Mouse (Mus musculus) cerebellum, adult 2 months (tissue): Measurements from ENCODE around the gene Zfp335. TPM values are rescaled to one million over a fixed set of nuclear protein-coding genes. Genes with fewer than 3 reads are reported as not detected.

Source experiments
- DNase-seq, 2 experiments: peaks; one replicate each; pipeline ENCODE4 v3.0.0; 2021
- H3K27ac ChIP-seq: fragments of 200-500 bp; 2 replicates; pipeline ENCODE4 v1.5.1; 2012; ENCODE audit warnings: low read length, control low read depth, inconsistent platforms; ENCODE audit not compliant: insufficient read depth
- H3K27me3 ChIP-seq: fragments of 200-500 bp; 2 replicates; pipeline ENCODE4 v1.6.1; 2012; ENCODE audit warnings: inconsistent platforms, mild to moderate bottlenecking, low read length, moderate library complexity; ENCODE audit not compliant: control insufficient read depth, insufficient read depth
- H3K4me1 ChIP-seq: fragments of 200-500 bp; 2 replicates; pipeline ENCODE4 v1.6.1; 2011; ENCODE audit warnings: low read length; ENCODE audit not compliant: control insufficient read depth, insufficient read depth
- H3K4me3 ChIP-seq: fragments of 200-500 bp; replicated peaks from 2 replicates; pipeline ENCODE3; 2011; ENCODE audit warnings: mild to moderate bottlenecking, low read depth, low read length, control low read depth; ENCODE audit not compliant: insufficient read depth
- CTCF ChIP-seq: fragments of 200-500 bp; IDR thresholded peaks from 2 replicates; pipeline ENCODE4 v1.5.1; 2011; ENCODE audit warnings: low read depth, mild to moderate bottlenecking, control low read depth, low read length, moderate library complexity, borderline replicate concordance; ENCODE audit not compliant: insufficient read depth
- POLR2A ChIP-seq: fragments of 200-500 bp; IDR thresholded peaks from 2 replicates; pipeline ENCODE4 v1.6.1; 2011; ENCODE audit warnings: low read length, control low read depth, borderline replicate concordance; ENCODE audit not compliant: insufficient read depth
- WGBS: fragments of 180-500 bp; shearing (Covaris S2); methylation state at CpG from one replicate; pipeline ENCODE4 v1.1.7; 2018; 5-methylcytosine and 5-hydroxymethylcytosine counted together
- polyA plus RNA-seq: library from polyadenylated mRNA; depleted of rRNA; stranded (reverse); fragments of >200 nt; gene quantifications from 2 replicates; pipeline ENCODE4 v1.2.3, GENCODE M21; 2012

The Zfp335 gene
- polyA plus RNA-seq, 1 experiment, result 32.0 TPM

- TF ChIP-seq CTCF (no peak), POLR2A (no peak)
- WGBS, result 20% methylated on average over 6 of the region's 6 CpGs
- H3K27me3 ChIP-seq, result no peaks in the 10 kb centered on the region
- peak in 1 of 2 experiments; percentile 54 for DNase-seq
- H3K4me3 ChIP-seq, result no peak overlapping the region
- H3K4me1 ChIP-seq, result peaks cover 47% of the 10 kb centered on the region
- H3K27ac ChIP-seq, result no peak overlapping the region; the same call in 1 of the 2 replicates
Observed at GRCm38 (mm10) chr2:164895885-164896284, 15.7 kb downstream of the Zfp335 start.

GRCm38 (mm10) chr2:164894644-164895043, 16.9 kb downstream of the Zfp335 start:
- no peak overlapping the region for H3K27ac ChIP-seq
- H3K27me3 ChIP-seq, result no peaks in the 10 kb centered on the region
- DNase-seq, result no peak
- H3K4me1 ChIP-seq, result peaks cover 47% of the 10 kb centered on the region
- 65% methylated on average over 1 of the region's 1 CpGs for WGBS
- TF ChIP-seq CTCF, result peak; percentile 9; the same call in 1 of the 2 replicates
- no peak for TF ChIP-seq POLR2A
- no peak overlapping the region for H3K4me3 ChIP-seq

DNA sequence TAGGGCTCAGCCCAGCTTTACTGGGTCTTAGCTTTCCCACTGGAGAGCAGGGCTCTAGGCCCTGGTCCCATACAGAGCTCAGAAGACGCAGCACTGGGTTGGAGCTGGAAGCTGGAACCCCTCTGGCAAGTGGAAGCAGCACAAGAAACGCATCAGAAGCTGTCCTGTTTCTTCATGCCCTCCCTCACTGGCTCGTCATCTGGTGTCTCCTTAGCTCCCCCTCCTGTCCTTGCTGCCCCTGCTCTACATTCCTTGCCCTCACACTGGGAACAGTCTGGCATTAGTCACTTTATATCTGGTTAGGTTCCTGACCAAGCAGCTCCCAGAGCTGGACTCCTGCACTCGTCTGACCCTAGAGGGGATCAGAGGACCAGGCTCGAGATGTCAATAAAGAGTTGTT, 17.5 kb downstream of the Zfp335 start:
- Histone ChIP-seq H3K27me3 (no peaks in the 10 kb centered on the region), H3K4me3 (no peak overlapping the region), H3K27ac (no peak overlapping the region), H3K4me1 (peaks cover 47% of the 10 kb centered on the region)
- TF ChIP-seq CTCF (0 out of 2 replicates have a peak, but pooled peaks have one; percentile 18), POLR2A (no peak)
- 18% methylated on average over 5 of the region's 5 CpGs for WGBS
- DNase-seq, result peak in 1 of 2 experiments; percentile 50

DNA sequence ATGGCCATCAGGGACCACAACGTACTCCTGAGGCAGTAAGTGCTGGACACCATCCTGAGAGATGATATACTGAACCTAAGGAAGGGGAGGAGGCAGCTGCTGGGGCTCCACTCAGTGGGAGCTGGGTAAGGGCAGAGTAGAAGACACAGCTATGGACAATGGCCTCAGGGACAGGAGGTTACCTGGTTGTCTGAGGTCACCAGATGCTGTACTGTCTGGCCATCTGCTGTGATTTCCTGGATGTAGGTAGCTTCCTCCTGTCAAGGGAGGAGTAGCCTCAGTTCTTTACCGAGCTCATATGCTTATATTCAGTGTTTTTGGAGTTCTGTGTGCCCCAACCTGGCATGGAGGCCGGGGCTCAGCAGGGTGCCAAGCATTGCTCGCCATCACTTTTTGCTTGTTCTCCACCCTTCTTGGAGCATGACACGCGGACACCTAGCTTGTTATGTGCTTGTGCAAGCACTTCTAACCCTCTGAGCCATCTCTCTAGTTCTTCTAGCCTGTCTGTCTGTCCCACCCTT, 18.8 kb downstream of the Zfp335 start:
- peak; percentile 66 to 69 for DNase-seq
- Histone ChIP-seq H3K4me1 (peaks cover 47% of the 10 kb centered on the region), H3K27me3 (no peaks in the 10 kb centered on the region), H3K27ac (peak overlapping the region; percentile 67), H3K4me3 (no peak overlapping the region)
- TF ChIP-seq CTCF, result no peak
- no peak for TF ChIP-seq POLR2A
- 26% methylated on average over 6 of the region's 6 CpGs for WGBS

GRCm38 (mm10) chr2:164891908-164892695, 19.5 kb downstream of the Zfp335 start:
- DNase-seq, result peak; percentile 71 to 80
- Histone ChIP-seq H3K4me3 (no peak overlapping the region), H3K27ac (peak overlapping the region; percentile 67), H3K27me3 (no peaks in the 10 kb centered on the region), H3K4me1 (peaks cover 47% of the 10 kb centered on the region)
- WGBS, result 13% methylated on average over 15 of the region's 15 CpGs
- TF ChIP-seq POLR2A, result no peak
- TF ChIP-seq CTCF, result no peak

- 61% methylated on average over 13 of the region's 13 CpGs for WGBS
- Histone ChIP-seq H3K27ac (peak overlapping the region; percentile 25), H3K4me1 (peaks cover 44% of the 10 kb centered on the region), H3K4me3 (no peak overlapping the region), H3K27me3 (no peaks in the 10 kb centered on the region)
- no peak for TF ChIP-seq CTCF
- TF ChIP-seq POLR2A, result no peak
- DNase-seq, result no peak
Observed at GRCm38 (mm10) chr2:164891056-164891834, 20.3 kb downstream of the Zfp335 start.

DNA sequence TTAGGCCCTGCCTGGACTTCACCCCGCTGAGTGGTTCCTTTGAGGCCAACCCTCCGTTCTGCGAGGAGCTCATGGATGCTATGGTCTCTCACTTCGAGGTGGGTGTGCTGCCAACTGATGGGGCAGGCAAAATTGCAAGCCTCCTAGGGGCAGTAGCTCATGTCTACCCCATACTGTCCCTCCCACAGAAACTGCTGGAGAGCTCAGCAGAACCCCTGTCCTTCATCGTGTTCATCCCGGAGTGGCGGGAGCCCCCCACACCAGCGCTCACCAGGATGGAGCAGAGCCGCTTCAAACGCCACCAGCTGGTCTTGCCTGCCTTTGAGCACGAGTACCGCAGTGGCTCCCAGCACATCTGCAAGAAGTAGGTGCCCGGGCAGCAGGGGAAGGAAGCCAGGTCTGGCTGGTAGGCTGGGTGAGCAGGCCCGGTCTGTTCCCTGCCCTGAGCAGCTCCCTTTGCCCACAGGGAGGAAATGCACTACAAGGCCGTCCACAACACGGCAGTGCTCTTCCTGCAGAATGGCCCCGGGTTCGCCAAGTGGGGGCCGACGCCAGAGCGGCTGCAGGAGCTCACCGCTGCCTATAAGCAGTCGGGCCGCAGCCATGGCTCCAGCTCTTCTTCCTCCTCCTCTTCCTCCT, 21.0 kb downstream of the Zfp335 start:
- 81% methylated on average over 24 of the region's 24 CpGs for WGBS
- no peak for DNase-seq
- TF ChIP-seq CTCF (no peak), POLR2A (no peak)
- no peak overlapping the region for H3K4me3 ChIP-seq
- no peaks in the 10 kb centered on the region for H3K27me3 ChIP-seq
- peaks cover 47% of the 10 kb centered on the region for H3K4me1 ChIP-seq
- H3K27ac ChIP-seq, result no peak overlapping the region; the same call in 1 of the 2 replicates
